ENCODE assay signal across 8 mouse cellular contexts in genomic region chr5:110493785-110494184, GRCm38 (mm10). TPM values are rescaled to one million over a fixed set of nuclear protein-coding genes. Genes with fewer than 3 reads are reported as not detected.
DNase-seq lines count a peak whose midpoint lies in the region; ATAC-seq and TF ChIP-seq lines count a peak whose summit lies in the region.

No protein-coding gene starts in this region.

- intact Hi-C loops in left cerebral cortex, postnatal 25 days (cut with DNase I) = loop anchor here (1.0 kb wide), 1 partner anchor 143 kb away; no protein-coding TSS in a partner anchor

- H3K27ac ChIP-seq in intestine, postnatal 0 days (ENCODE audit: low read depth, low read length) = no peak overlapping the region
- H3K27ac ChIP-seq in midbrain, postnatal 0 days (ENCODE audit: low read depth, low read length) = no peak overlapping the region

- H3K36me3 ChIP-seq in intestine, postnatal 0 days (ENCODE audit: control insufficient read depth, insufficient read depth) = no peaks in the 10 kb centered on the region
- H3K36me3 ChIP-seq in midbrain, postnatal 0 days (ENCODE audit: insufficient read depth, low read length) = no peaks in the 10 kb centered on the region
- H3K36me3 ChIP-seq in splenic B cell, adult 2 months (ENCODE audit: control insufficient read depth, insufficient read depth, low read length, poor library complexity, severe bottlenecking) = no peaks in the 10 kb centered on the region

- peak; percentile 7 to 16 for DNase-seq in B cell, adult 2 months
- peak; percentile 86 for DNase-seq in adrenal gland, postnatal 14 days
- peak; percentile 81 for DNase-seq in embryo, embryonic 9.5 days (ENCODE audit: extremely low spot score)
- DNase-seq in gastrocnemius, postnatal 4 days (ENCODE audit: low spot score in 2 of 2) = peak; percentile 62 to 77
- peak; percentile 70 to 76 for DNase-seq in left cerebral cortex, postnatal 25 days (ENCODE audit: low spot score in 2 of 2)
- DNase-seq in midbrain, postnatal 0 days (ENCODE audit: low spot score) = peak; percentile 92
- DNase-seq in splenic B cell, adult 2 months (ENCODE audit: low read depth, low spot score) = peak; percentile 51

- no peak for ATAC-seq in intestine, postnatal 0 days
- ATAC-seq in midbrain, postnatal 0 days (ENCODE audit: low FRiP score) = peak; percentile 87

- no peaks in the 10 kb centered on the region for H3K4me1 ChIP-seq in intestine, postnatal 0 days (replicated peaks; ENCODE audit: control insufficient read depth, insufficient read depth, low read length)
- no peaks in the 10 kb centered on the region for H3K4me1 ChIP-seq in midbrain, postnatal 0 days (ENCODE audit: insufficient read depth, low read length)

- no peak overlapping the region for H3K9ac ChIP-seq in intestine, postnatal 0 days (ENCODE audit: low read depth, low read length)
- no peak overlapping the region for H3K9ac ChIP-seq in midbrain, postnatal 0 days (replicated peaks; ENCODE audit: low read length, poor library complexity, severe bottlenecking)

- no peaks in the 10 kb centered on the region for H3K27me3 ChIP-seq in intestine, postnatal 0 days (replicated peaks; ENCODE audit: control insufficient read depth, insufficient read depth, low read length)
- no peaks in the 10 kb centered on the region for H3K27me3 ChIP-seq in midbrain, postnatal 0 days (ENCODE audit: insufficient read depth, low read length)
- H3K27me3 ChIP-seq in splenic B cell, adult 2 months (ENCODE audit: control insufficient read depth, insufficient read depth, low read length, poor library complexity, severe bottlenecking) = no peaks in the 10 kb centered on the region

- no peak overlapping the region for H3K4me3 ChIP-seq in intestine, postnatal 0 days (ENCODE audit: low read depth, low read length)
- no peak overlapping the region for H3K4me3 ChIP-seq in midbrain, postnatal 0 days (ENCODE audit: low read depth, low read length)

- TF ChIP-seq CTCF in intestine, postnatal 0 days (IDR thresholded peaks at IDR 0.05; ENCODE audit: low read depth) = peak; percentile 95
- TF ChIP-seq CTCF in midbrain, postnatal 0 days (IDR thresholded peaks at IDR 0.05) = peak; percentile 98

- no peaks in the 10 kb centered on the region for H3K9me3 ChIP-seq in intestine, postnatal 0 days (ENCODE audit: control insufficient read depth)
- no peaks in the 10 kb centered on the region for H3K9me3 ChIP-seq in midbrain, postnatal 0 days (ENCODE audit: low read length)

- 5% methylated on average over 4 of the region's 4 CpGs for WGBS in intestine, postnatal 0 days
- WGBS in midbrain, postnatal 0 days = 6% methylated on average over 4 of the region's 4 CpGs

- H3K4me2 ChIP-seq in intestine, postnatal 0 days (replicated peaks; ENCODE audit: low read depth) = no peak overlapping the region
- no peak overlapping the region for H3K4me2 ChIP-seq in midbrain, postnatal 0 days (ENCODE audit: low read depth, low read length, poor library complexity, severe bottlenecking)

RNA-seq across cellular contexts. Expression of gene Fbrsl1, which starts 45.5 kb away (rescaled TPM):
- total RNA-seq in adrenal gland, postnatal 14 days (2021) = 74.4 and 78.0 TPM in 2 replicates
- total RNA-seq in gastrocnemius, postnatal 4 days (2021) = 10 to 100 TPM; 42.7 to 45.7 TPM
- 7.6 and 8.2 TPM in 2 replicates for polyA plus RNA-seq in intestine, postnatal 0 days (2015; fragmentation: Nextera tagmentation; extraction: Ambion mirVana)
- total RNA-seq in left cerebral cortex, postnatal 25 days (2021) = 10 to 100 TPM; 68.6 to 73.8 TPM
- total RNA-seq in midbrain, postnatal 0 days (2014; rRNA removed) = 32.8 and 36.2 TPM in 2 replicates
- 14.7 and 20.3 TPM in 2 replicates for polyA plus RNA-seq in midbrain, postnatal 0 days (2015; fragmentation: Nextera tagmentation; extraction: Ambion mirVana)

RNA-seq across cellular contexts. Expression of gene Galnt9, which starts 50.4 kb away (rescaled TPM):
- 0.30 TPM in 1 of 2 replicates, not detected in the other for total RNA-seq in adrenal gland, postnatal 14 days (2021)
- under 1 TPM; 0.10 to 0.13 TPM for total RNA-seq in gastrocnemius, postnatal 4 days (2021)
- polyA plus RNA-seq in intestine, postnatal 0 days (2015; fragmentation: Nextera tagmentation; extraction: Ambion mirVana) = 0.24 and 0.31 TPM in 2 replicates
- 100 to 1,000 TPM in 1 of 2 experiments, 10 to 100 TPM in 1; 90.0 to 123 TPM for total RNA-seq in left cerebral cortex, postnatal 25 days (2021)
- 29.7 and 34.0 TPM in 2 replicates for total RNA-seq in midbrain, postnatal 0 days (2014; rRNA removed)
- 21.4 and 23.1 TPM in 2 replicates for polyA plus RNA-seq in midbrain, postnatal 0 days (2015; fragmentation: Nextera tagmentation; extraction: Ambion mirVana)

Comparison
In these comparisons a context has a peak if more than half of its experiments do, and no peak if none do; other contexts are left out.
1. DNase-seq: peak in every context shown above with its lines; median percentile 92 in midbrain, postnatal 0 days; 86 in adrenal gland, postnatal 14 days; 81 in embryo, embryonic 9.5 days; 73 in left cerebral cortex, postnatal 25 days; 70 in gastrocnemius, postnatal 4 days; 51 in splenic B cell, adult 2 months; 12 in B cell, adult 2 months.
2. RNA of gene Galnt9, which starts 50.4 kb away (total RNA-seq): 90.0 to 123 TPM in left cerebral cortex, postnatal 25 days and 29.7 to 34.0 TPM in midbrain, postnatal 0 days; 0.10 to 0.13 TPM in gastrocnemius, postnatal 4 days and 0.30 TPM in adrenal gland, postnatal 14 days; every median in the first group is over 10 times any median in the second.